Mouse (Mus musculus): ENCODE results near the gene Hhipl1.

DNA sequence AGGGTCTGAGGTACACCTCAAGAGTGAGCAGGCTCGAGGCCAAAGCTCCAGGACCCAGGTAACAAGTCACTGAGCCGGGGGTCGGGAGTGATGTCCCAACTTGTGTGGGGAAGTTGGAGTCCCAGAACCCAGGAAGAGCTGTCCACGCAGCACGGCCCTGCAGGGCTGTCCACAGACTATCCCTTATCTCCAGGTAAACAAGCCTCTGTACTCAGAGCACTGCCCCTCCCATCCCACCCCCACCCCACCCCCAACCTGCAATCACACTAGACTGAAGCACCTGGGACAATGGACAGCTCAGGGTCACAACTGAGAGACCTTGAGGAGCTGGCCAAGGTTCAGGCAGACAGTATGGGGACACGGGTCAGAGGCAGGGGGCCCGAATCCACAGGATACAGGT, 41.2 kb upstream of the Hhipl1 start:
- no peak for TF ChIP-seq POLR2A (IDR thresholded peaks at IDR 0.05; ENCODE audit: insufficient read depth, low read depth, low read length)
- no peak for TF ChIP-seq CTCF (IDR thresholded peaks at IDR 0.05; ENCODE audit: insufficient read depth, low read depth, low read length)
